Mouse (Mus musculus) kidney, embryonic 14.5 days (tissue): ENCODE measurements around the gene Vps16. TPM values are rescaled to one million over a fixed set of nuclear protein-coding genes. Genes with fewer than 3 reads are reported as not detected.

Source experiments
- ATAC-seq: fragments of 200-750 bp; cut with Nextera tagmentation; 2 replicates; pipeline ENCODE4 v1.8.0; 2017; ENCODE audit warnings: moderate number of reproducible peaks, mild to moderate bottlenecking, moderate TSS enrichment, moderate library complexity; ENCODE audit not compliant: low FRiP score, low TSS enrichment
- H3K27ac ChIP-seq: fragments of 300-500 bp; sonication (generic); 2 replicates; pipeline ENCODE4 v1.5.1; 2014; ENCODE audit warnings: low read depth, mild to moderate bottlenecking, low read length, moderate library complexity, mixed read lengths
- H3K27me3 ChIP-seq: fragments of 300-500 bp; sonication (generic); 2 replicates; pipeline ENCODE4 v1.6.1; 2014; ENCODE audit warnings: mild to moderate bottlenecking, low read length; ENCODE audit not compliant: control insufficient read depth, insufficient read depth
- H3K36me3 ChIP-seq: fragments of 300-500 bp; sonication (generic); 2 replicates; pipeline ENCODE4 v1.6.1; 2014; ENCODE audit warnings: low read length, mixed read lengths; ENCODE audit not compliant: control insufficient read depth, insufficient read depth
- H3K4me1 ChIP-seq: fragments of 300-500 bp; sonication (generic); 2 replicates; pipeline ENCODE4 v1.6.1; 2014; ENCODE audit warnings: low read length, mixed read lengths; ENCODE audit not compliant: control insufficient read depth, insufficient read depth
- H3K4me2 ChIP-seq: fragments of 300-500 bp; sonication (generic); replicated peaks from 2 replicates; pipeline ENCODE4 v1.6.1; 2014; ENCODE audit warnings: low read depth, mild to moderate bottlenecking, low read length
- H3K4me3 ChIP-seq: fragments of 300-500 bp; sonication (generic); 2 replicates; pipeline ENCODE4 v1.5.1; 2014; ENCODE audit warnings: mild to moderate bottlenecking, low read length
- H3K9ac ChIP-seq: fragments of 300-500 bp; sonication (generic); 2 replicates; pipeline ENCODE4 v1.6.1; 2014; ENCODE audit warnings: low read depth, mild to moderate bottlenecking, low read length, moderate library complexity
- H3K9me3 ChIP-seq: fragments of 300-500 bp; sonication (generic); 2 replicates; pipeline ENCODE4 v1.6.1; 2016; ENCODE audit warnings: low read length; ENCODE audit not compliant: control insufficient read depth
- WGBS: fragments of 180-500 bp; shearing (Covaris S2); extraction: QIAGEN DNeasy Blood & Tissue Kit; methylation state at CpG from one replicate; pipeline ENCODE4 v1.1.7; 2014; 5-methylcytosine and 5-hydroxymethylcytosine counted together
- polyA plus RNA-seq: library from polyadenylated mRNA; unstranded; fragments of >200 nt; fragmentation: Nextera tagmentation; extraction: Ambion mirVana; gene quantifications from 2 replicates; pipeline ENCODE4 v1.2.1, GENCODE M21; 2014

The Vps16 gene
- polyA plus RNA-seq, 1 experiment from 2014 or later: 79.2 TPM

- Histone ChIP-seq H3K9me3 (no peaks in the 10 kb centered on the region), H3K27ac (no peak overlapping the region), H3K36me3 (peaks cover 21% of the 10 kb centered on the region), H3K4me1 (0 out of 2 replicates have a peak, but pooled peaks cover 6% of the 10 kb centered on the region), H3K4me2 (no peak overlapping the region), H3K4me3 (no peak overlapping the region), H3K27me3 (no peaks in the 10 kb centered on the region), H3K9ac (no peak overlapping the region)
- ATAC-seq: peak; percentile 71
- WGBS: 23% methylated on average over 4 of the region's 4 CpGs
Observed at GRCm38 (mm10) chr2:130433152-130433551, 9.0 kb downstream of the Vps16 start.

- peaks cover 55% of the 10 kb centered on the region for H3K36me3 ChIP-seq
- no peak overlapping the region for H3K4me2 ChIP-seq
- H3K4me3 ChIP-seq: no peak overlapping the region
- no peak overlapping the region for H3K9ac ChIP-seq
- H3K9me3 ChIP-seq: no peaks in the 10 kb centered on the region
- H3K27ac ChIP-seq: no peak overlapping the region
- H3K4me1 ChIP-seq: no peaks in the 10 kb centered on the region
- 97% methylated on average over 1 of the region's 1 CpGs for WGBS
- ATAC-seq: no peak
- H3K27me3 ChIP-seq: no peaks in the 10 kb centered on the region
Observed at GRCm38 (mm10) chr2:130436769-130437168, 12.6 kb downstream of the Vps16 start.

- H3K27ac ChIP-seq: no peak overlapping the region
- H3K9ac ChIP-seq: no peak overlapping the region
- no peak for ATAC-seq
Observed at GRCm38 (mm10) chr2:130438861-130439260, 14.7 kb downstream of the Vps16 start.

GRCm38 (mm10) chr2:130439840-130440480 lies 15.8 kb downstream of the Vps16 start:
- no peak overlapping the region for H3K9ac ChIP-seq
- H3K27me3 ChIP-seq: no peaks in the 10 kb centered on the region
- 90% methylated on average over 4 of the region's 4 CpGs for WGBS
- no peak for ATAC-seq
- H3K4me3 ChIP-seq: no peak overlapping the region
- H3K36me3 ChIP-seq: peaks cover 75% of the 10 kb centered on the region
- no peaks in the 10 kb centered on the region for H3K9me3 ChIP-seq
- H3K4me1 ChIP-seq: no peaks in the 10 kb centered on the region
- H3K4me2 ChIP-seq: no peak overlapping the region
- H3K27ac ChIP-seq: no peak overlapping the region

More at GRCm38 (mm10) chr2:130438861-130439260, 14.7 kb downstream of the Vps16 start:
- H3K4me3 ChIP-seq: no peak overlapping the region
- H3K36me3 ChIP-seq: peaks cover 69% of the 10 kb centered on the region
- no peaks in the 10 kb centered on the region for H3K9me3 ChIP-seq
- H3K27me3 ChIP-seq: no peaks in the 10 kb centered on the region
- no peaks in the 10 kb centered on the region for H3K4me1 ChIP-seq
- WGBS: 88% methylated on average over 3 of the region's 3 CpGs
- H3K4me2 ChIP-seq: no peak overlapping the region

GRCm38 (mm10) chr2:130442162-130442561 lies 18.0 kb downstream of the Vps16 start:
- Histone ChIP-seq H3K27me3 (no peaks in the 10 kb centered on the region), H3K27ac (no peak overlapping the region), H3K36me3 (peaks cover 73% of the 10 kb centered on the region), H3K4me3 (no peak overlapping the region), H3K9me3 (no peaks in the 10 kb centered on the region), H3K4me2 (no peak overlapping the region), H3K9ac (no peak overlapping the region), H3K4me1 (no peaks in the 10 kb centered on the region)
- 86% methylated on average over 10 of the region's 10 CpGs for WGBS
- ATAC-seq: no peak

GRCm38 (mm10) chr2:130448449-130448848 lies 24.3 kb downstream of the Vps16 start:
- no peaks in the 10 kb centered on the region for H3K9me3 ChIP-seq
- peaks cover 14% of the 10 kb centered on the region for H3K4me1 ChIP-seq
- H3K36me3 ChIP-seq: peaks cover 11% of the 10 kb centered on the region
- no peak for ATAC-seq
- no peak overlapping the region for H3K4me2 ChIP-seq
- H3K27ac ChIP-seq: no peak overlapping the region
- no peaks in the 10 kb centered on the region for H3K27me3 ChIP-seq
- no peak overlapping the region for H3K4me3 ChIP-seq
- H3K9ac ChIP-seq: no peak overlapping the region

- WGBS: 5% methylated on average over 17 of the region's 17 CpGs
- Histone ChIP-seq H3K4me2 (peak overlapping the region; percentile 71), H3K9ac (peak overlapping the region; percentile 82; the same call in 1 of the 2 replicates), H3K27ac (no peak overlapping the region), H3K27me3 (no peaks in the 10 kb centered on the region), H3K4me3 (peak overlapping the region; percentile 80), H3K4me1 (peaks cover 14% of the 10 kb centered on the region), H3K9me3 (no peaks in the 10 kb centered on the region), H3K36me3 (peaks cover 3% of the 10 kb centered on the region)
- peak; percentile 14; the same call in 1 of the 2 replicates for ATAC-seq
Observed at GRCm38 (mm10) chr2:130449021-130449793, 25.1 kb downstream of the Vps16 start.

GRCm38 (mm10) chr2:130449794-130450433 lies 25.8 kb downstream of the Vps16 start, which contains the start of gene Ptpra:
Gene Ptpra, plus strand, starts transcription at chr2:130450278.
- no peaks in the 10 kb centered on the region for H3K27me3 ChIP-seq
- WGBS: 0% methylated on average over 47 of the region's 50 CpGs
- H3K27ac ChIP-seq: peak within 1 kb of the TSS; percentile 73; the same call in 1 of the 2 replicates
- peak; percentile 96 for ATAC-seq
- peak within 1 kb of the TSS; percentile 71 for H3K4me2 ChIP-seq
- no peaks in the 10 kb centered on the region; the same call in 1 of the 2 replicates for H3K36me3 ChIP-seq
- H3K9me3 ChIP-seq: no peaks in the 10 kb centered on the region
- peak within 1 kb of the TSS; percentile 82 for H3K9ac ChIP-seq
- peak within 1 kb of the TSS; percentile 80 for H3K4me3 ChIP-seq
- H3K4me1 ChIP-seq: peaks cover 14% of the 10 kb centered on the region
